Mouse (Mus musculus): ENCODE results near the gene Cd93. TPM values are rescaled to one million over a fixed set of nuclear protein-coding genes. Genes with fewer than 3 reads are reported as not detected.
A peak's percentile ranks its signal among the peaks of the same experiment; 100 is the strongest.

Gene Cd93
- polyA plus RNA-seq, 1 experiment from 2014 or later: 3.2 TPM

DNA sequence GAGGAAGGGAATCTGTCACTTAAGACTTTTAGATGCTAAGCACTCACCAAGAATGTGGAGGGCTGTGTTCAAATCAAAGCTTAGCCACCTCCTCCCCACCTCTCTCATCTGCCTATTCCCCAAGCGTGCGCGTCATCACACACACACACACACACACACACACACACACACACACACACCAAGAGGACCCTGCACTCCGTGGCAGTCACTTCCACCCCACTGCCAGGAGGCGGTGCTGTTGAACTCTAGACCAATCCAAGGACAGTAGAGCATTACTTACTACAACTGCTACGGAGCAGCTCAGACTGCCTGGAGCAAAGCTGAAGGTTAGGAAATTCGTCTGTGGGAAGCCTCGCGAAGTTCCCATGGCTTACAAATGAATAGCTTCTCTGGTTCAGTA lies 34.2 kb downstream of the Cd93 start:
- H3K36me3 ChIP-seq: no peaks in the 10 kb centered on the region
- 21% methylated on average over 9 of the region's 9 CpGs for WGBS (ENCODE audit: insufficient replicate concordance)
- H3K27ac ChIP-seq: no peak overlapping the region

DNA sequence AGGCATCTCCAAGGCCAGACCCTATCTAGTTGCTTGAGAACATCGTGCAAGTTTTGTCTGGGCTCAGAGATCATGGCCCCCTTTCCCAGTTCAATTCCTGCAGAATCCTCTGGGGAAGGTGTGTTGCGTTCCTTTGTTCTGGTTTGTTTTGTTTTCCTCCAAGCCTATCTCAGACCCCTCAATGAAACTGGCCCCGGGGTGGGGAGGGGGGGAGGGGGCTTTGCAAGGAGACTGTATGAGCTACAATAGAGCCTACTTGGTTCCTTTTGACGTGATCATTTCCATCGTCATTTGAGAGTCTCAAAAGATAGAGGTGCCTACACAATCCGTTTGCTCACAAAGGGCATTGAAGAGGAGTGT lies 34.6 kb downstream of the Cd93 start:
- Histone ChIP-seq H3K9me3 (replicated peaks) (no peaks in the 10 kb centered on the region), H3K27ac (no peak overlapping the region), H3K4me3 (0 out of 2 replicates have a peak overlapping the region, but pooled peaks have one; percentile 43), H3K4me2 (peak overlapping the region; percentile 68), H3K9ac (no peak overlapping the region), H3K36me3 (no peaks in the 10 kb centered on the region), H3K27me3 (replicated peaks) (peaks cover 42% of the 10 kb centered on the region), H3K4me1 (peaks cover 25% of the 10 kb centered on the region)
- peak; percentile 8; the same call in 1 of the 2 replicates for ATAC-seq
- WGBS (ENCODE audit: insufficient replicate concordance): 18% methylated on average over 6 of the region's 6 CpGs

More for the DNA sequence above, 34.2 kb downstream of the Cd93 start:
- Histone ChIP-seq H3K4me2 (peak overlapping the region; percentile 68; the same call in 1 of the 2 replicates), H3K4me3 (no peak overlapping the region), H3K9me3 (replicated peaks) (no peaks in the 10 kb centered on the region), H3K9ac (no peak overlapping the region), H3K27me3 (replicated peaks) (peaks cover 42% of the 10 kb centered on the region), H3K4me1 (peaks cover 25% of the 10 kb centered on the region)
- ATAC-seq: peak; percentile 74

DNA sequence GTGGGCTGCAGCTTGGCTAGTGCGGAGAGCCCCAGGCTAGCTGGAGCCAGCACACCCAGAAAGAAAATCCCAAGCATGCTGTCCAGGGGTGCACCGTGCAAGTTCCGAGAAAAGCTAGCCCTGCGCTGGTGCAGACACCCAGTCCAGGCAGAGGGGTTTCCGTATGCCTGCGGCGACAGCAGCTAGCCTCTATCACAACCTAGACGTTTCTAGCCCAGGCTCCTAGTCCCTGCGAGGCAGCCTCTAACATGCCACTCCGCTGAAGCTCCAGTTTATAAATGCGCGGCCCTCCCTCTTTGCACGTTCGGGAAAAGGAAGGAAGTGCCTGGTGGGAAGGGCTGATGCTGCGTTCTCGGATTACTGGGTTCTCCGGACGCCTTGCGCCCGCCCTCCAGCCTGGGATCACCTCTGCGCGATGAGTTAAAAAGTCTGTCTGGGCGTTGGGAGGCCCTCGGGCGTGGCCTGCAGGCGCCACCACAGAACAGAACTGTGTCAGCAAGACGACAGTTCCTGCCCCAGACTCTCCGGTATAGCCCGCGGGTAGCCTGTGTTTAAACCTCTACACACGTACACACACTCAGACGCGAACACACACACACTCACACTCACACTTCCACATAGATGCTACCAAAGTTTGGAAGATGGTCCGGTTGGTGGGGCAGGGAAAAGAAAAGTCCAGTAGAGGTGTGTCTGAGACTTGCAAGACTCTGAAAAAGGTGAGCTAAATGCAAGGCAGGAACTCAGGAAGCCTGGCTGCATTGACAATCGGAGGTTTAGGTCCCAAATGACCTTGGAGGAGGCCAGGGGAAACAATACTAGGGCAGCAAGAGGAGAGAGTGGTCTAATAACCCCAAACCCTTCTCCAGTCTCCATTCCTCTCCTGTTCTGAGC lies 35.2 kb downstream of the Cd93 start, which contains the start of gene Thbd:
Gene Thbd, minus strand, starts transcription at position 319 of the 891 bp plus-strand sequence.
- H3K4me2 ChIP-seq: peak within 1 kb of the TSS; percentile 68
- H3K9me3 ChIP-seq (replicated peaks): no peaks in the 10 kb centered on the region
- no peaks in the 10 kb centered on the region for H3K36me3 ChIP-seq
- peak; percentile 74 for ATAC-seq
- H3K4me3 ChIP-seq: peak within 1 kb of the TSS; percentile 43
- peak within 1 kb of the TSS; percentile 45; the same call in 1 of the 2 replicates for H3K27ac ChIP-seq
- H3K4me1 ChIP-seq: peaks cover 25% of the 10 kb centered on the region
- peaks cover 42% of the 10 kb centered on the region for H3K27me3 ChIP-seq (replicated peaks)
- 1% methylated on average over 33 of the region's 35 CpGs for WGBS (ENCODE audit: insufficient replicate concordance)
- H3K9ac ChIP-seq: peak within 1 kb of the TSS; percentile 41; the same call in 1 of the 2 replicates

DNA sequence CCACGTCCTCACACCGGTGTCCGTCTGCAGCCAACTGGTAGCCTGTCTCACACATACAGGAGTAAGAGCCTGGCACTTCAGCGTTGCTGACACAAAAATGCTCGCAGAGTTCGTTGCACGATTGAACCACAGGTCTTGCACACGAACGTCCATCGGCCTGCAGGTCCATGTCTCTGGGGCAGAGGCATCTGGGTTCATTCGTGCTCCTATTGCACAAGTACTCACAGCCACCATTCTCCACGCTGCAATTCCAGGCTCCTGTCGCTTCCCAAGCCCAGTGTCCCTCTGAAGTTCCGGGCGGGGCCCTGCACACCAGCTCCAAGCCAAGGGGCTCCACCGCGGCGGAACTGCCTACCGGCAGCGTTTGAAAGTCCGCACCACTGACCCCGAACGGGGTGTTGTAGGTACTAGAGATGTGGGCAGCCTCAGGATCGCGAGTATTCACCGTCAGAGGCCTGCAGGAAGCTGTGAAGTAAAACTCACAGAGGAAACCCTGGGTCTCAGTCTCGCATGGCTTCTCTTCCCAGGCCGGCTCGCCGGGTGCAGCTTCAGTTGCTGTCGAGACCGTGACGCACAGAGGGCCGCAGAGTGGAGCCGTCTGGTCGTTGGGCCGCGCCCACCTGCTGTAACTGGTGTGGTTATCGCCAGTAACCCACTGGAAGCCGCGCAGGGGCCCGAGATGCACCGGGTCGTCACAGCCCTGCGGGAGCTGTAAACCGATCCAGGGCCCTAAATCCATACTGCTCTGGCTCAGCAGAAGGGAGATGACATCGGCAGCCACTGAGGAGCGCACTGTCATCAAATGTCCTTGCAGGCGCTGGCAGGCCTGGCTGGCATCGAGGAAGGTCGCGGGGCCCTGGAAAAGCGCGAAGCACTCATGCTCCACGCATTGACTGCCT lies 36.1 kb downstream of the Cd93 start:
- Histone ChIP-seq H3K4me1 (peaks cover 25% of the 10 kb centered on the region), H3K27ac (peak overlapping the region; percentile 45; the same call in 1 of the 2 replicates), H3K4me3 (peak overlapping the region; percentile 43), H3K4me2 (peak overlapping the region; percentile 68), H3K9me3 (replicated peaks) (no peaks in the 10 kb centered on the region), H3K27me3 (replicated peaks) (peaks cover 42% of the 10 kb centered on the region), H3K9ac (peak overlapping the region; percentile 41; the same call in 1 of the 2 replicates), H3K36me3 (no peaks in the 10 kb centered on the region)
- WGBS (ENCODE audit: insufficient replicate concordance): 6% methylated on average over 55 of the region's 55 CpGs
- peak; percentile 27 for ATAC-seq

DNA sequence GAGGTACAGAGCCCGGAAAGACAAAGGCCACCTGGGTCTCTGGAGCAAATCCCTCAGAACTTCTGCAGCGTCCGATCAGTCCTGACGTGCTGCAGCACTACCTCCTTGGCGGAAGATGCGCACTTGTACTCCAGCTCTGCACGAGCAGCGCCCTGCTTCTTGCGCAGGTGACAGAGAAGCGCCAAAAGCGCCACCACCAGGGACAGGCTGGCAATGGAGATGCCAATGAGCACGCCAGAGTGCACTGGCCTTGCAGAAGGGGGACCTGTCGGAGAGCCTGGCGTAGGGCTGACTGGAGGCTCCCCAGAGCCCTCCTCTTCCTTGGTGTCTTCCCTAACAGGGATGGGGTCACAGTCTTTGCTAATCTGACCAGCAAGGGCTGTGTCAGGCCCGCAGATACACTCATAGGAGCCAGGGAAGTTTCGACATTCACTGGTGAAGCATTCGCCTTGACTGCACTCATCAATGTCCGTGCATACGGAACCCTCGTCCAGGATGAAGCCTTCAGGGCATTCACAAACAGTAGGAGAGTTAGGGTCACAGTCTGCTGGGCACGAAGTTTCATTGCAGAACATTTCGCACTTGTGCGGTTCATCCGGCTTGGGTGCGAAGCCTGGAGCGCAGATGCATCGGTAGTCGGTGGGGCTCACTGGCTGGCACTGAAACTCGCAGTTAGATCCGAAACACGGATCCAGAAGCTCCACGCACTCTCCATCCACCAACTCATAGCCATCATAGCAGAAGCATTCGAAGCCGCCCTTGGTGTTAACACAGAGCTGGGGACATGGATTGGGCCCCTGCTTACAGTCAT lies 37.0 kb downstream of the Cd93 start:
- Histone ChIP-seq H3K9ac (no peak overlapping the region), H3K4me1 (peaks cover 25% of the 10 kb centered on the region), H3K4me3 (peak overlapping the region; percentile 43), H3K27ac (no peak overlapping the region), H3K36me3 (no peaks in the 10 kb centered on the region), H3K4me2 (peak overlapping the region; percentile 68), H3K9me3 (replicated peaks) (no peaks in the 10 kb centered on the region), H3K27me3 (replicated peaks) (peaks cover 42% of the 10 kb centered on the region)
- WGBS (ENCODE audit: insufficient replicate concordance): 21% methylated on average over 34 of the region's 34 CpGs
- ATAC-seq: no peak

DNA sequence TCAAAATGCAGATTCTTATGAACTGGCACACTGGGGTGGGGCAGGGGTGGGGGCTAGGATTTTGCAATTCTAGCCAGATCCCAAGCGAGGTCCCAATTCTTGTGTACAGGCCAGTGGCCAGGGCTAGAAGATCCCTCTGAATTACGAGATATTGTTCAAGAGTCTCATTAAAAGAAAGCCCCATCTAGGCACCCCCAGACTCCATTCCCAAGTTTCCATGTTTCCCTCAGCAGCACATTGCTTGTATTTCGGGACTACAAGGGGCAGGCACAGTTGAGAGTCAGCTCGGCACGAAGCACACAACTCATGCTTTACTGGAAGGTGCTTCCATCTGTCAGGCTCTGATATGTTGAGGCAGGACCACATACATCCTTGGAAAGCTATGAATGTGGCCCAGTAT lies 38.5 kb downstream of the Cd93 start:
- Histone ChIP-seq H3K27me3 (replicated peaks) (peaks cover 42% of the 10 kb centered on the region), H3K4me3 (no peak overlapping the region), H3K9ac (no peak overlapping the region), H3K36me3 (no peaks in the 10 kb centered on the region), H3K4me1 (peaks cover 25% of the 10 kb centered on the region), H3K4me2 (no peak overlapping the region), H3K9me3 (replicated peaks) (no peaks in the 10 kb centered on the region), H3K27ac (no peak overlapping the region)
- ATAC-seq: no peak
- 48% methylated on average over 5 of the region's 5 CpGs for WGBS (ENCODE audit: insufficient replicate concordance)

DNA sequence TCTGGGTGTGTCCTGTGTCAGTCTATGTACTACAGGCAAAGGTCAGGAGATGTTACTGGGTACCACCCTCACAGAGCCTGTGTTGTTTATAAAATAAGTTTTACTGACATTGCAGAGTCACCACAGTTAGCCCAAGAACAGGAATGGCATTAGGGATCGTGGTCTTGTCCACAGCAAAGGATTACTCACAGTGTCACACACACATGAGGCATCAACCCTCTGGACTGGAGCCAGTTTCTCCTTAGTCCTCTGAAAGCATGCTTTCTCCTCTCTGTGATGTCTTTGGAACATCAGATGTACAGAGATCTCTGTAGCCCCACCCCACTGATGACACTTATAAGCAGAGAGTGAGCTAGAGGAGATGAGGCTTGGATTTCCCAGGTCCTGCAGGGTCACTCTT lies 41.1 kb downstream of the Cd93 start:
- Histone ChIP-seq H3K27ac (no peak overlapping the region), H3K9me3 (replicated peaks) (no peaks in the 10 kb centered on the region), H3K27me3 (replicated peaks) (peaks cover 28% of the 10 kb centered on the region), H3K4me2 (no peak overlapping the region), H3K36me3 (no peaks in the 10 kb centered on the region), H3K4me3 (no peak overlapping the region), H3K9ac (no peak overlapping the region), H3K4me1 (peaks cover 6% of the 10 kb centered on the region; the same call in 1 of the 2 replicates)
- 55% methylated on average over 1 of the region's 1 CpGs for WGBS (ENCODE audit: insufficient replicate concordance)
- no peak for ATAC-seq

DNA sequence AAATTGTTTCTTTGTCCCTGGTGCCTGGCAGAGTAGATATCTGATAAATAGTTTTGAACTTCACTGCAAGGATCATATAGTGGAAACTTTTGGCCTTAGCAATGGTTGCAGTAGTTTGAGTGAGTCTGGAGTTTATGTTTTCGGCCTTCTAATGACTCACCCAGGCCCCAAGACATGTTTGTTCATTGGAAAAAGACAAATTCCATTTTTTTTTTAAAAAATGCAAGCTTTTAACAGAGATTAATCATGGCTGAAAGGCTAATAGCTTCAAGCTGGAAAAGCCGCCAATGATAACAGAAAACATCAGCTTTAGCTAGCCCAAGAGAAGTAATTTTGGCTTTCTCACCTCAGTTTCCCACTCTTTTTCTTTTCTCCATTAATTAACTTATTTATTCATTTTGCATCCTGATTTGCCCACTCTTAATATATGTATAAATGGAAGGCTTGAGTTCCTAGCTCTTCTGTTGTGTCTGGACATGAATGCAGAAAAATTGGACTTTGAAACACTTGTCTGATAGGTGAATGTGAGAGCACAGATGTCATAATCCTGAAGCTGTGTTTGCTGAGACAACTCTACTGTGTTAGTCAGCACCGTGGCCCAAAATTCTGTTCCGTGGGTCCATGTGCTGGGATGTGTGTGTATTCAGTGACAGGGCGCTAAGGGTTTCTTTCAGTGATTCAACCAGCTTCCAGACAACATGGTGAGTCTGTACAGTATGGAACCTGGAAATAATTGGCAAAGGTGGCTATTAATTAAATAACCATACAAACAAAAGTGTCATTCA lies 44.3 kb downstream of the Cd93 start:
- ATAC-seq: no peak
- peaks cover 35% of the 10 kb centered on the region for H3K27me3 ChIP-seq (replicated peaks)
- H3K4me1 ChIP-seq: 0 out of 2 replicates have a peak, but pooled peaks cover 5% of the 10 kb centered on the region

DNA sequence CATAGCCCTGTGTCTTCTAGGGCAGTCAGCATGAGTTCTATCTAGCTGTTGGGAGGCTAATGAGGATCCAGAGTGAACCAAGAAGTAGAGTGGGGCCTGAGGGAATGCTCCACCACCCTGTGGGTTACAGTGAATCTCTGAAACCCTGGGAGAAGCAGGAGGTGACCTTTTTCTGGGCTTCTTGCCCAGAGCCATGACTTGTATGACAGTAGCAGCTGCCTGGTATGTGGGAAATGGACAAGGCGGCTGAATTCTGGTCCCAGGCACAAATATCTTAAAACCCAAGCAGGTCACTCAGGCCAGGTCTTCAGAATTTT lies 45.6 kb downstream of the Cd93 start:
- H3K9me3 ChIP-seq (replicated peaks): no peaks in the 10 kb centered on the region
- 0 out of 2 replicates have a peak, but pooled peaks cover 5% of the 10 kb centered on the region for H3K4me1 ChIP-seq
- no peak overlapping the region for H3K9ac ChIP-seq
- no peaks in the 10 kb centered on the region for H3K36me3 ChIP-seq
- peaks cover 40% of the 10 kb centered on the region for H3K27me3 ChIP-seq (replicated peaks)
- ATAC-seq: no peak
- 74% methylated on average over 1 of the region's 1 CpGs for WGBS (ENCODE audit: insufficient replicate concordance)
- no peak overlapping the region for H3K4me3 ChIP-seq
- H3K4me2 ChIP-seq: no peak overlapping the region
- H3K27ac ChIP-seq: no peak overlapping the region

More for the DNA sequence above, 44.3 kb downstream of the Cd93 start:
- Histone ChIP-seq H3K4me2 (no peak overlapping the region), H3K9ac (no peak overlapping the region), H3K9me3 (replicated peaks) (no peaks in the 10 kb centered on the region), H3K36me3 (no peaks in the 10 kb centered on the region), H3K27ac (no peak overlapping the region), H3K4me3 (no peak overlapping the region)
- WGBS (ENCODE audit: insufficient replicate concordance): 75% methylated on average over 5 of the region's 5 CpGs

DNA sequence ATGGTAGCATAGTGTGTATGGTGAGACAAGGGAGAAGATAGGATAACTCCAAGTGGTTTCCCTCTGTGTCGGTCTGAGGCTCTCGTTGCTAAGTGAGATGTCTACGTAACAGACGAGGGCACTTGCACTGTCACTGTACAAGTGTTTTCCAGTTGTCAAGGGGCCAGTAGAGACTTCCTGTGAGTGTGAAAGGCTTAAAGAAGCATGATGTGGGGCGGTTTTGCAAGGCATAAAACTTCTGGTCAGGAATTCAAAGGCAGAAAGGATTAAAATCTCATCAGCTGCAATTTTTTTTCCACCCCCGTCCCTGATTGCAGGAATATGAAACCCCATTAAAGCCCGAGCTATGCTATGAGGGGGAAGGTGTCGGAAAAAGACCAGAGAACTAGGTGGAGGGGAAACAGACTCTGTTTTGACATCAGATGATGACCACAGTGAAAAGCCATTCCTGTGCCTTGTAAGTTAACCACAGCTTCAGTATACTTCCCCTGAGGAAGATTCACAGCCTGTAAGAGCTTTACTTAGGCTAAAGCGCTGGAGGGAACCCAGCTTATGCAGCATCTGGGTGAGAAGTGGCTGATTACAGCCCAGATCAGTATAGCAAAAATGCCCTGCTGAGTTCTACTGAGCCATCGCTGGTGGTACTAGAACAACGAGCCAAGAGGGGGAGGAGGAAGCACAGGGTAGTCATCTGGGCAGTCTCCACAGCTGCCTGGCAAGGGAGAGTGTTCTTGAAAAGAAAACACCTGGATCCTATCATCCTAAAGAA lies 46.2 kb downstream of the Cd93 start:
- H3K36me3 ChIP-seq: no peaks in the 10 kb centered on the region
- H3K27me3 ChIP-seq (replicated peaks): peaks cover 40% of the 10 kb centered on the region
- no peak overlapping the region for H3K27ac ChIP-seq
- H3K4me3 ChIP-seq: no peak overlapping the region
- H3K4me1 ChIP-seq: 0 out of 2 replicates have a peak, but pooled peaks cover 5% of the 10 kb centered on the region
- no peak overlapping the region for H3K9ac ChIP-seq
- no peak overlapping the region for H3K4me2 ChIP-seq
- 25% methylated on average over 11 of the region's 11 CpGs for WGBS (ENCODE audit: insufficient replicate concordance)
- 0 out of 2 replicates have a peak, but pooled peaks have one; percentile 5 for ATAC-seq
- no peaks in the 10 kb centered on the region for H3K9me3 ChIP-seq (replicated peaks)
